Mouse (Mus musculus): ENCODE measurements around the gene Smarcd3. TPM values are rescaled to one million over a fixed set of nuclear protein-coding genes. Genes with fewer than 3 reads are reported as not detected.
A peak's percentile ranks its signal among the peaks of the same experiment; 100 is the strongest.

The Smarcd3 gene
- polyA plus RNA-seq (2015; fragmentation: Nextera tagmentation; extraction: Ambion mirVana), result 51.2 and 51.3 TPM in 2 replicates

DNA sequence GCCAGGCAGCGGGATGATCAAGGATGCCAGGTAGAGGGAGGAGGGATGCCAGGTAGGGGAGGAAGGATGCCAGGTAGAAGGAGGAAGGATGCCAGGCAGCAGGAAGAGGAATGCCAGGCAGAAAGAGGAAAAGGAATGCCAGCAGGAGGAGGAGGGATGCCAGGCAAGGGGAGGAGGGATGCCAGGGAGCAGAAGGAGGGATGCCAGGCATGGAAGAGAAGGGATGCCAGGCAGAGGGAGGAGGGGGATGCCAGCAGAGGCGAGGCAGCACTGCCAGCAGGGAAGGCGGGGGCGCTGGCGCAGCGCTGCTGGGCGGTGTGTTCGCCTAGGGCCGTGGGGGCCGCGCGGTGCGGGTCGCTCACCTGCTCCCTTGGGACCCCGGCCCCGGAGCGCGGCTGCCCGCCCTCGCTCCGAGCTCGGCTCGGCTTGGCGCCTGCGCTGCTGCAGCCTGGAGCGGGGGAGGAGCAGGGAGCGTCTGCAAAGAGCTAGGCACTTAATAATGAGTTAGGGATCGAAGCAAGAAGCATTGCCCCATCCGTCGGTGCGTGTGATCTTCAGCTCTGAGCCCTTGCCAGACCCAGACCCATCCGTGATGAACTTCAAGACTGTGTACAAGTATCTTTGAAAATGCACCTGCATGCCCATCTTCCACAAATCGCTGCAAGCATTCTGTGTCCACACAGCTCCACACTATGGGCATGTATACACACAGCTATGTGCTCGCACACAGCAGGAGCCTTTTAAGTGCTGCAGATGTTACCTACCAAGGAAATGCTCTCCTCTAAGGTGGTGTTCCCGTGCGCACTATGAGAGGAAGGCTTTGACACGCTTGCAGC, at the start of gene Smarcd3:
Smarcd3 (minus strand) TSS at position 426 of the 836 bp plus-strand sequence.
- peaks cover 39% of the 10 kb centered on the region for H3K27me3 ChIP-seq
- H3K4me1 ChIP-seq, result peaks cover 37% of the 10 kb centered on the region
- H3K4me3 ChIP-seq, result peak within 1 kb of the TSS; percentile 56
- no peaks in the 10 kb centered on the region for H3K9me3 ChIP-seq
- H3K9ac ChIP-seq, result peak within 1 kb of the TSS; percentile 81
- no peak within 1 kb of the TSS for H3K27ac ChIP-seq
- no peaks in the 10 kb centered on the region for H3K36me3 ChIP-seq
- peak within 1 kb of the TSS; percentile 91 for H3K4me2 ChIP-seq (replicated peaks)
- 7% methylated on average over 13 of the region's 37 CpGs for WGBS
- ATAC-seq (ENCODE audit: low FRiP score, low read depth), result peak; percentile 64

- Histone ChIP-seq H3K9ac (no peak overlapping the region), H3K27ac (no peak overlapping the region), H3K4me3 (no peak overlapping the region), H3K4me1 (0 out of 2 replicates have a peak, but pooled peaks cover 5% of the 10 kb centered on the region), H3K4me2 (replicated peaks) (no peak overlapping the region), H3K9me3 (no peaks in the 10 kb centered on the region; the same call in 1 of the 2 replicates), H3K36me3 (no peaks in the 10 kb centered on the region), H3K27me3 (no peaks in the 10 kb centered on the region)
- no peak for ATAC-seq (ENCODE audit: low FRiP score, low read depth)
- WGBS, result 74% methylated on average over 6 of the region's 6 CpGs
Observed at GRCm38 (mm10) chr5:24661457-24661856, 37.2 kb upstream of the Smarcd3 start.

DNA sequence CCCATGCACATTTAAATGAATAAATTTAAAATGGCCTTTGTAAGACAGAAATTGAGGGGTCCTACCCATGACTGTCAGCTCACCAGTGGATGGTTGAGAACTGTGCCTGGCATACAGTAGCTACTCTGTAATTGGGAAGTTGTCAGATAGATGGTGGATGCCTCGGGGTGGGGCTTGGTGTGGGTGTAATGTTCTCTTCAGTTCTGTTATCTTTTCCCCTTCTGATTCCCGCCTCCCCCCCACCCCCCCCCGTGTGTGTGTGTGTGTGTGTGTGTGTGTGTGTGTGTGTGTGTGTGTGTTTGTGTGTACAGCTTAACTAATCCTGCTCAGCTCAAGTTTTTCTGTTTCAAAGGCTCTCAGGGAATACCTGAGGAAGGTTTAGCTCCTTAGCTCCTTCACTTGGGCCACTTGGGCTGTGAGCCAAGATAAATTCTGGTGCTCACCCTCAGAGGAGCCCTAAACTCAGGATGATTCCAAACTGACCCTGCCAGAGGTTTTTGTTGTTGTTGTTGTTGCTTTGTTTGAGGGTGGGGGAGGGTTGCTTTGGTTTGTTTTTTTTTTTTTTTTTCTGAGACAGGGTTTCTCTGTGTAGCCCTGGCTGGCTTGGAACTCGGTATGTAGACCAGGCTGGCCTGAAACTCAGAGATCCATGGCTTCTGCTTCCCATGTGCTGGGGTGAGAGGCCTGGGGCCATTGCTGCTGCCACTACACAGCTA, 35.7 kb upstream of the Smarcd3 start:
- Histone ChIP-seq H3K4me2 (replicated peaks) (no peak overlapping the region), H3K27me3 (no peaks in the 10 kb centered on the region), H3K9me3 (no peaks in the 10 kb centered on the region; the same call in 1 of the 2 replicates), H3K27ac (no peak overlapping the region), H3K36me3 (no peaks in the 10 kb centered on the region), H3K4me3 (no peak overlapping the region), H3K4me1 (0 out of 2 replicates have a peak, but pooled peaks cover 5% of the 10 kb centered on the region), H3K9ac (no peak overlapping the region)
- ATAC-seq (ENCODE audit: low FRiP score, low read depth), result no peak
- 70% methylated on average over 3 of the region's 4 CpGs for WGBS

DNA sequence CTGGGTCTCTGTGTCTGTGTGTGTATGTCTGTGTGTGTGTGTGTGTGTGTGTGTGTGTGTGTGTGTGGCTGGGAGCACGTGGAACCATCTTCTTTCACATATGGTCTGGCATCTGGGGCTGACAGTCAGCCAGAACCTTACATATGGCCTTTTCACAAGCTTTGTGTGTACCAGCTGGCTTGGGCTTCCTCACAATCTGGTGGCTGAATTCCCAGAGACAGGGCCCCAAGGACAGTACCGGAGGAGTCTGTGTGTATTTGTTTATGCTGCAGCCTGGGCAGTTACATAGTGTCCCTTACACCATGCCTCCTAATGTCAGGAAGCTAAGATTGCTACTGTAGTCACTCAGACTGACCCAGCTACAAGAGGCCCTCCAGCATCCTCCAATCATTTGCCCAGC, 32.9 kb upstream of the Smarcd3 start:
- Histone ChIP-seq H3K9me3 (no peaks in the 10 kb centered on the region; the same call in 1 of the 2 replicates), H3K27ac (no peak overlapping the region), H3K4me3 (no peak overlapping the region), H3K4me2 (replicated peaks) (no peak overlapping the region), H3K36me3 (no peaks in the 10 kb centered on the region), H3K9ac (no peak overlapping the region), H3K4me1 (0 out of 2 replicates have a peak, but pooled peaks cover 7% of the 10 kb centered on the region), H3K27me3 (no peaks in the 10 kb centered on the region)
- 51% methylated on average over 2 of the region's 2 CpGs for WGBS
- ATAC-seq (ENCODE audit: low FRiP score, low read depth), result no peak

- 88% methylated on average over 6 of the region's 6 CpGs for WGBS
- Histone ChIP-seq H3K27me3 (no peaks in the 10 kb centered on the region), H3K4me2 (replicated peaks) (no peak overlapping the region), H3K9me3 (no peaks in the 10 kb centered on the region; the same call in 1 of the 2 replicates), H3K4me1 (0 out of 2 replicates have a peak, but pooled peaks cover 7% of the 10 kb centered on the region), H3K36me3 (no peaks in the 10 kb centered on the region), H3K4me3 (no peak overlapping the region), H3K9ac (no peak overlapping the region), H3K27ac (no peak overlapping the region)
- no peak for ATAC-seq (ENCODE audit: low FRiP score, low read depth)
Observed at GRCm38 (mm10) chr5:24654491-24654890, 30.3 kb upstream of the Smarcd3 start.

DNA sequence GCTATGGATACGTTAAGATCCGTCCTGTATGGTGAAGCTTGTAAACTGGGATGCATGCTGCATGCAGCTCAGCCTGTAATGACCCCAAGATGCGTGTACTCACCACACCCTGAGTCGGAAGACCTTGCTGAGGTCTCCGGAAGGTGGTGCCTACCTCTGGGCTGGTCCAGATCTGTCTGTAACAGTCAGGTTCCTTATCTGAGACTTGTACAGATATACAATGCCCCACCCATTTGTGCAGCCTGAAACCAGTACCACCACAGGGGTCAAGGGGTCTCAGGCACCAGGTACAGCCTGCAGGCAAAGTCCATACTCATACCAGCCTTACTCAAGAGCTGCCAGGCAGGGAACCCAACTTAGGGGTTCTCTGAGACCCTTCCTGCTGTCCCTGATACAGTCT, 28.6 kb upstream of the Smarcd3 start:
- 0 out of 2 replicates have a peak, but pooled peaks cover 7% of the 10 kb centered on the region for H3K4me1 ChIP-seq
- no peak overlapping the region for H3K4me3 ChIP-seq
- H3K36me3 ChIP-seq, result no peaks in the 10 kb centered on the region
- H3K27me3 ChIP-seq, result no peaks in the 10 kb centered on the region
- H3K9ac ChIP-seq, result no peak overlapping the region; the same call in 1 of the 2 replicates
- no peak overlapping the region for H3K4me2 ChIP-seq (replicated peaks)
- WGBS, result 90% methylated on average over 5 of the region's 5 CpGs
- no peaks in the 10 kb centered on the region for H3K9me3 ChIP-seq
- no peak overlapping the region for H3K27ac ChIP-seq
- no peak for ATAC-seq (ENCODE audit: low FRiP score, low read depth)

DNA sequence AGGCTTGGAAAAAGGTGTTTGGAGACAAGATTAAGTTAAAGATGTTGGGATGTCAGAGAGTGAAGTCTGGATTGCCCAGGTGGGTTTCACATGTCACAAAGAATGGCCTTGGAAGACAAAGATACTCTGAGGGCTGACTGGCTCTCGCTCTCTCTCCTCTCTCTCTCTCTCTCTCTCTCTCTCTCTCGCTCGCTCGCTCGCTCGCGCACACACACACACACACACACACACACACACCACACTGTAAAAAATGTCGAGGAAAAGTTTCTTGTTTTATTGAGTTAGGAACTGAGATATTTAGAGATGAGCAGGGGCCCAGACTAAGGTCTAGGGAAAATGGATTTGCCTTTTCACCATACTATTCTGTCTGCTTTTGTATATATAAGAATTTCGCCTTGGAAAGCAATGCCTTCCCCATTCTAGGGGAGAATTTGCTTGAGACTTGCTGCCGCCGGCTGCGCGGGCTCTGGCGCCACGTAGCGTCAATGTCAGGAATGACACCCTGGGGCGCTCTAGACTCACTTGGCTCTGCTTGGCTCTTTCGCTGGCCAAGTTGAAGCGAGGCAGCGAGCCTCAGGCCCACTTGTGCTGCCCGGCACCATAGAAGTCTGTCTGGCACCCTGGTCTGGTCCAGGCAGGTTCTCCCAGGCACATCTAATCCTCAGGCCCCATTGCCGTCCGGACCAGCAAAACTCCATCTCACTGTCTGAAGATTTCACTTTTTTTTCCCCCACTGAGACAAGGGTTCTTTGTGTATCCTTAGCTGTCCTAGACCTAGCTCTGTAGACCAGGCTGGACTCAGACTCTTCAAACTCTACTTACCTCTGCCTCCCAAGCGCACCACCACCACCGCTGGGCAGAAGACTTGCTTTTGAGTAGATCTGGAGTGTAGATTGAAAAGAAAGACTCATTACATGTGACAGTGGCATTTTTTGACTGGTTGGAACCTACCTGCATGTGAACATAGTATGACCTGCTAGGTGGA, 27.8 kb upstream of the Smarcd3 start:
- peak overlapping the region; percentile 31; the same call in 1 of the 2 replicates for H3K9ac ChIP-seq
- ATAC-seq (ENCODE audit: low FRiP score, low read depth), result peak; percentile 66
- no peak overlapping the region for H3K4me2 ChIP-seq (replicated peaks)
- no peak overlapping the region for H3K4me3 ChIP-seq
- H3K4me1 ChIP-seq, result 0 out of 2 replicates have a peak, but pooled peaks cover 2% of the 10 kb centered on the region
- WGBS, result 28% methylated on average over 25 of the region's 25 CpGs
- no peaks in the 10 kb centered on the region for H3K9me3 ChIP-seq
- H3K27ac ChIP-seq, result no peak overlapping the region
- H3K36me3 ChIP-seq, result no peaks in the 10 kb centered on the region
- no peaks in the 10 kb centered on the region for H3K27me3 ChIP-seq

- ATAC-seq (ENCODE audit: low FRiP score, low read depth), result no peak
- Histone ChIP-seq H3K27me3 (no peaks in the 10 kb centered on the region), H3K27ac (no peak overlapping the region), H3K9ac (no peak overlapping the region), H3K36me3 (no peaks in the 10 kb centered on the region), H3K4me2 (replicated peaks) (no peak overlapping the region), H3K4me1 (0 out of 2 replicates have a peak, but pooled peaks cover 2% of the 10 kb centered on the region), H3K4me3 (no peak overlapping the region), H3K9me3 (no peaks in the 10 kb centered on the region)
- 81% methylated on average over 6 of the region's 6 CpGs for WGBS
Observed at GRCm38 (mm10) chr5:24651356-24651755, 27.1 kb upstream of the Smarcd3 start.

GRCm38 (mm10) chr5:24649701-24650100, 25.5 kb upstream of the Smarcd3 start:
- Histone ChIP-seq H3K36me3 (no peaks in the 10 kb centered on the region), H3K4me2 (replicated peaks) (no peak overlapping the region), H3K4me3 (no peak overlapping the region), H3K9me3 (no peaks in the 10 kb centered on the region), H3K9ac (no peak overlapping the region), H3K27ac (no peak overlapping the region), H3K4me1 (0 out of 2 replicates have a peak, but pooled peaks cover 2% of the 10 kb centered on the region), H3K27me3 (no peaks in the 10 kb centered on the region)
- no peak for ATAC-seq (ENCODE audit: low FRiP score, low read depth)
- 73% methylated on average over 7 of the region's 7 CpGs for WGBS

- Histone ChIP-seq H3K9ac (no peak overlapping the region), H3K9me3 (no peaks in the 10 kb centered on the region), H3K4me1 (0 out of 2 replicates have a peak, but pooled peaks cover 2% of the 10 kb centered on the region), H3K36me3 (no peaks in the 10 kb centered on the region), H3K4me3 (no peak overlapping the region), H3K27me3 (no peaks in the 10 kb centered on the region), H3K27ac (no peak overlapping the region), H3K4me2 (replicated peaks) (no peak overlapping the region)
- ATAC-seq (ENCODE audit: low FRiP score, low read depth), result no peak
- WGBS, result 71% methylated on average over 4 of the region's 4 CpGs
Observed at GRCm38 (mm10) chr5:24649231-24649630, 25.0 kb upstream of the Smarcd3 start.

- Histone ChIP-seq H3K9ac (no peak overlapping the region), H3K27me3 (no peaks in the 10 kb centered on the region), H3K4me2 (replicated peaks) (no peak overlapping the region), H3K27ac (no peak overlapping the region), H3K4me3 (no peak overlapping the region), H3K9me3 (no peaks in the 10 kb centered on the region), H3K36me3 (no peaks in the 10 kb centered on the region), H3K4me1 (no peaks in the 10 kb centered on the region)
- 89% methylated on average over 1 of the region's 1 CpGs for WGBS
- no peak for ATAC-seq (ENCODE audit: low FRiP score, low read depth)
Observed at GRCm38 (mm10) chr5:24645454-24645853, 21.2 kb upstream of the Smarcd3 start.
